Mouse (Mus musculus) liver, embryonic 15.5 days (tissue): ENCODE measurements around the gene Gal3st2. TPM values are rescaled to one million over a fixed set of nuclear protein-coding genes. Genes with fewer than 3 reads are reported as not detected.
"Not testable (repeated sequence)": the region's sequence is repeated elsewhere in the genome, so short reads cannot be mapped to it uniquely, and the experiment has no call there.

Source experiments
- ATAC-seq: fragments of 200-750 bp; cut with Nextera tagmentation; 2 replicates; pipeline ENCODE4 v1.8.0; 2017; ENCODE audit warnings: moderate number of reproducible peaks, mild to moderate bottlenecking, moderate library complexity; ENCODE audit not compliant: insufficient read depth
- H3K27ac ChIP-seq: fragments of 300-500 bp; sonication (generic); replicated peaks from 2 replicates; pipeline ENCODE4 v1.5.1; 2015; ENCODE audit warnings: mild to moderate bottlenecking, inconsistent platforms
- H3K27me3 ChIP-seq: fragments of 300-500 bp; sonication (generic); 2 replicates; pipeline ENCODE4 v1.6.1; 2015; ENCODE audit warnings: mild to moderate bottlenecking, inconsistent platforms
- H3K36me3 ChIP-seq: fragments of 300-500 bp; sonication (generic); replicated peaks from 2 replicates; pipeline ENCODE4 v1.6.1; 2015; ENCODE audit warnings: moderate library complexity, mild to moderate bottlenecking, inconsistent platforms
- H3K4me1 ChIP-seq: fragments of 300-500 bp; sonication (generic); replicated peaks from 2 replicates; pipeline ENCODE4 v1.6.1; 2015; ENCODE audit warnings: inconsistent platforms
- H3K4me2 ChIP-seq: fragments of 300-500 bp; sonication (generic); 2 replicates; pipeline ENCODE4 v1.6.1; 2015; ENCODE audit warnings: moderate library complexity, mild to moderate bottlenecking, inconsistent platforms
- H3K4me3 ChIP-seq: fragments of 300-500 bp; sonication (generic); replicated peaks from 2 replicates; pipeline ENCODE4 v1.5.1; 2015; ENCODE audit warnings: mild to moderate bottlenecking, inconsistent platforms
- H3K9ac ChIP-seq: fragments of 300-500 bp; sonication (generic); 2 replicates; pipeline ENCODE4 v1.6.1; 2015; ENCODE audit warnings: moderate library complexity, mild to moderate bottlenecking, inconsistent platforms
- H3K9me3 ChIP-seq: fragments of 300-500 bp; sonication (generic); replicated peaks from 2 replicates; pipeline ENCODE4 v1.6.1; 2016; ENCODE audit warnings: inconsistent platforms
- WGBS: fragments of 180-500 bp; shearing (Covaris S2); methylation state at CpG from one replicate; pipeline ENCODE4 v1.1.7; 2015; ENCODE audit warnings: mixed read lengths; ENCODE audit not compliant: insufficient replicate concordance; 5-methylcytosine and 5-hydroxymethylcytosine counted together
- polyA plus RNA-seq: library from polyadenylated mRNA; unstranded; fragments of >200 nt; fragmentation: Nextera tagmentation; extraction: Ambion mirVana; gene quantifications from 2 replicates; pipeline ENCODE4 v1.2.1, GENCODE M21; 2015

The Gal3st2 gene
- polyA plus RNA-seq, 1 experiment from 2014 or later, result not detected

DNA sequence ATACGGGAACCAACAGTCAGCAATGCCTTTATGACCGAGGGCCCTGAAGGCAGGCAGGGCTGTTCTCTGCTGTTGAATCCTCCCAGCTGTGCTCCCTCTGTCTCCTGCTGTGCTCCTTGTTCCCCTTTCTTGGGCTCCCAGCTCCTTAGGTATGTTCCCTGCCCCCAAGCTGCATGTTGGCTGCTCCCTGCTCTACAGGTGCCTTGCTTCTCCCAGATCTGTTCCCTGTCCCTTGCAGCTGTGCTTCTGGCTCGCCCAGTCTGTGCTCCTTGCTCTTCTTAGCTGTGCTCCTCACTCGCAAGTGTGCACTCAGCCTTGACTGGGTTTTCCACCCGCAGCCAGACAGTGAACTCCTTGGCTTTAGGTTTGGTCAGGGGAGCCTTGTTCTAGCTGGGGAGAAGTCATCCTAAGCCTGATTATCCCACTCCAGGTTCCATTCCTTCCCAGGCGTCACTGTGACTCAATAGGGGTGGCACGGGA is 26.4 kb upstream of the Gal3st2 start:
- WGBS, result 67% methylated on average over 7 of the region's 7 CpGs
- Histone ChIP-seq H3K27ac (no peak overlapping the region), H3K27me3 (no peaks in the 10 kb centered on the region), H3K9ac (no peak overlapping the region), H3K4me3 (no peak overlapping the region), H3K4me1 (no peaks in the 10 kb centered on the region), H3K4me2 (no peak overlapping the region), H3K9me3 (no peaks in the 10 kb centered on the region), H3K36me3 (peaks cover 8% of the 10 kb centered on the region; the same call in 1 of the 2 replicates)
- ATAC-seq, result no peak

GRCm38 (mm10) chr1:93835211-93835610 is 25.9 kb upstream of the Gal3st2 start:
- 85% methylated on average over 4 of the region's 4 CpGs for WGBS
- H3K27me3 ChIP-seq, result no peaks in the 10 kb centered on the region
- peaks cover 8% of the 10 kb centered on the region; the same call in 1 of the 2 replicates for H3K36me3 ChIP-seq
- no peak overlapping the region for H3K4me3 ChIP-seq
- H3K4me2 ChIP-seq, result no peak overlapping the region
- H3K9me3 ChIP-seq, result no peaks in the 10 kb centered on the region
- H3K9ac ChIP-seq, result no peak overlapping the region
- H3K27ac ChIP-seq, result no peak overlapping the region
- ATAC-seq, result no peak
- no peaks in the 10 kb centered on the region for H3K4me1 ChIP-seq

DNA sequence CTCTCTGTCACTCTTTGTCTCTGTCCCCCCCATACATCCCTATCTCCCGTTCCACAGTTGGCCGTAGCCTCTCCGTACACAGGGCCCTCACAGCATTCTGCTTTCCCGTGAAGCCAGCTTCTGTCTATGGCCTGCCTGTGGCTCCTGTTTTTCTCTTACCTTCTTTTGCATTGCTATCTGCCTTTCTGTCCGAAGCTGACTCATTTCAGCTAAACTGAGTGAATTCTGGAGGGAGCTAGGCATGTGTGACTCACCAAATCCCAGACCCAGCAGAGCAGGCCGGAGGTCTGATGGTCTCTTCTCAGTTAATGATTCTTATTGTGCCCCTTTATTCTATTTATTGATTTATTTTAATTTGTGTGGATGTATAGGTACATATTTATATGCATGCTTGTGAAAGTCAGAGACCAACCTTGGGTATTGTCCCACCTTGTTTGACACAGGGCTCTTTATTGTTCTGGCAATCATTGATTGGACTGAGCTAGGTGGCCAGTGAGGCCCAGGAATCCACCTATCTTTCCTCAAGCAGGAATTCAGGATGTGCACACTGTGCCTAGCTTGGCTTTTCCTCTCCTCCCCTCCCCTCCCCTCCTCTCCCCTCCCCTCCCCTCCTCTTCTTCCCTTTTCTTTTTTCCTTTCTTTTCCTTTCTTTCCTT is 25.1 kb upstream of the Gal3st2 start:
- no peak overlapping the region for H3K4me3 ChIP-seq
- 75% methylated on average over 6 of the region's 6 CpGs for WGBS
- H3K36me3 ChIP-seq, result peaks cover 8% of the 10 kb centered on the region; the same call in 1 of the 2 replicates
- H3K27ac ChIP-seq, result no peak overlapping the region
- no peaks in the 10 kb centered on the region for H3K9me3 ChIP-seq
- no peak overlapping the region for H3K9ac ChIP-seq
- ATAC-seq, result no peak
- no peaks in the 10 kb centered on the region for H3K27me3 ChIP-seq
- no peak overlapping the region for H3K4me2 ChIP-seq
- H3K4me1 ChIP-seq, result no peaks in the 10 kb centered on the region

- H3K27ac ChIP-seq, result no peak overlapping the region
Measured at GRCm38 (mm10) chr1:93836532-93836913, 24.6 kb upstream of the Gal3st2 start.

GRCm38 (mm10) chr1:93837335-93837734 is 23.8 kb upstream of the Gal3st2 start:
- ATAC-seq, result no peak
- Histone ChIP-seq H3K4me3 (no peak overlapping the region), H3K27ac (no peak overlapping the region), H3K9me3 (no peaks in the 10 kb centered on the region), H3K36me3 (peaks cover 8% of the 10 kb centered on the region; the same call in 1 of the 2 replicates), H3K27me3 (no peaks in the 10 kb centered on the region), H3K4me2 (no peak overlapping the region), H3K9ac (no peak overlapping the region), H3K4me1 (no peaks in the 10 kb centered on the region)
- WGBS, result 79% methylated on average over 8 of the region's 8 CpGs

More at GRCm38 (mm10) chr1:93836532-93836913, 24.6 kb upstream of the Gal3st2 start:
- Histone ChIP-seq H3K4me3 (no peak overlapping the region), H3K4me2 (no peak overlapping the region), H3K4me1 (no peaks in the 10 kb centered on the region), H3K27me3 (no peaks in the 10 kb centered on the region), H3K36me3 (peaks cover 8% of the 10 kb centered on the region; the same call in 1 of the 2 replicates), H3K9ac (no peak overlapping the region), H3K9me3 (no peaks in the 10 kb centered on the region)
- WGBS, result 80% methylated on average over 2 of the region's 2 CpGs
- ATAC-seq, result no peak

DNA sequence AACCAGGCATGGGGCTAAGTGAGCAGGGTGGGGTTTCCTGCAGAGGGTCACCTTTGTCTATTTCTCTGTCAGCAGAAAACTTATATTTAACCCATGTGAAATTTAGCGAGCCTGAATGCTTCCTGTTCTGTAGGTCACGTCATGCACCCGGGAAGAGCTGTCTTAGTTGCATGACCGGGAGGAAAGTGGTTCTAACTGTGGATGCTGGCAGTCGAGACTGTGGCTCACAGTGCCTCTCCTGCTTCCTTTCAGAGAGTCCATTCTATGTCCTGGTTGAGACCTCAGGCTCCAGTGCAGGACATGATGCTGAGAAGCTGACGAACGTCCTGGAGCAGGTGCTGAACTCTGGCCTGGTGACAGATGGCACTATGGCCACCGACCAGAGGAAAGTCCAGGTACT is 22.5 kb upstream of the Gal3st2 start:
- not testable (repeated sequence) for H3K36me3 ChIP-seq, ATAC-seq, H3K4me3 ChIP-seq, H3K4me1 ChIP-seq, H3K9ac ChIP-seq, H3K9me3 ChIP-seq, H3K4me2 ChIP-seq, H3K27me3 ChIP-seq, H3K27ac ChIP-seq
- 80% methylated on average over 8 of the region's 8 CpGs for WGBS

GRCm38 (mm10) chr1:93845766-93846366 is 15.2 kb upstream of the Gal3st2 start:
- not testable (repeated sequence) for ATAC-seq, H3K36me3 ChIP-seq, H3K27ac ChIP-seq, H3K27me3 ChIP-seq, H3K4me3 ChIP-seq, H3K4me2 ChIP-seq, H3K9ac ChIP-seq, H3K4me1 ChIP-seq, H3K9me3 ChIP-seq
- WGBS, result 52% methylated on average over 2 of the region's 3 CpGs

DNA sequence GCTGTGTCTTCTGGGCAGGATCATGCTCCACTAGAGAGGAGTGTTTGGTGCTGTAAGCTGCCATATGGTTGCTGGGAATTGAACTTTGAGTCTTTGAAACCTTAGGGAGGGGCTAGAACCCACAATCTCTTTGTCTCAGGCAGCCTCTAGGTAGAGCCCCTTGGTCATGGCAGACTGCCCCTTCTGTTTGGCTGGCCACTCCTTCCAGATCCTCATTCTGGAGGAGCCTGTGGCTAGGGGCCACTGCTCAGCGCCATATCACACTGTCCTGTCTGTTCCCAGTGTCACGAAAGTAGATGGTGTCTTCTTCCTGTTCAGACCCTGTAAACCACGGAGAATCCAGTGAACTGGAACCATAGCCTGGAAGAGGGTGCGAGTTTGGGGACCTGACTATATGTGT is 5.3 kb upstream of the Gal3st2 start:
- WGBS, result 35% methylated on average over 4 of the region's 4 CpGs

GRCm38 (mm10) chr1:93857370-93857769 is 3.7 kb upstream of the Gal3st2 start:
- Histone ChIP-seq H3K4me2 (no peak overlapping the region), H3K4me3 (no peak overlapping the region), H3K36me3 (no peaks in the 10 kb centered on the region), H3K4me1 (no peaks in the 10 kb centered on the region), H3K27me3 (no peaks in the 10 kb centered on the region), H3K9me3 (no peaks in the 10 kb centered on the region), H3K9ac (no peak overlapping the region), H3K27ac (no peak overlapping the region)
- 75% methylated on average over 6 of the region's 6 CpGs for WGBS
- no peak for ATAC-seq

More for the DNA sequence above, 5.3 kb upstream of the Gal3st2 start:
- H3K4me3 ChIP-seq, ATAC-seq, H3K27ac ChIP-seq, H3K36me3 ChIP-seq, H3K9ac ChIP-seq, H3K9me3 ChIP-seq, H3K4me1 ChIP-seq, H3K4me2 ChIP-seq, H3K27me3 ChIP-seq: not testable (repeated sequence)

DNA sequence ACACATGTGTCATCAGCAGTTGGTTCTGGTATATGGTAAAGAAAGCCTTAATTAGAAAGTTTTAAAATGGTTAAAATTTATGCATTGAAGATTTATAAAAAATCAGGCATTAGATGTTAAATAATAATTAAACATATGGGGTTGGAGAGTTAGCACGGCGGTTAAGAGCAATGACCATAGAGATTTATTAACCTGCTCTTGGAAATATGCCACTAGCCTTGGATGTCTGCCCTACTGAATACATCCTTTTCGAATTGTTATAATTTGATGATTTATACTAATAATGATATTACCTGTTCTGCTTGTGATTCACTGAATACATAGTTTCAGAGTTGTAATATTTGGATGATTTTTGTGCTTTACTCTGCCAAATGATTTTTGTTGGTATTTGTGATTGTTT is 3.1 kb upstream of the Gal3st2 start:
- H3K27me3 ChIP-seq, result no peaks in the 10 kb centered on the region
- no peak overlapping the region for H3K9ac ChIP-seq
- H3K4me1 ChIP-seq, result no peaks in the 10 kb centered on the region
- H3K9me3 ChIP-seq, result no peaks in the 10 kb centered on the region
- 71% methylated on average over 3 of the region's 3 CpGs for WGBS
- H3K4me3 ChIP-seq, result no peak overlapping the region
- H3K36me3 ChIP-seq, result no peaks in the 10 kb centered on the region
- H3K4me2 ChIP-seq, result no peak overlapping the region
- ATAC-seq, result no peak
- no peak overlapping the region for H3K27ac ChIP-seq

GRCm38 (mm10) chr1:93859619-93860018 is 1.5 kb upstream of the Gal3st2 start:
- H3K27ac ChIP-seq, result no peak overlapping the region
- ATAC-seq, result no peak
- H3K4me2 ChIP-seq, result no peak overlapping the region

More at GRCm38 (mm10) chr1:93859619-93860018, 1.5 kb upstream of the Gal3st2 start:
- H3K36me3 ChIP-seq, result no peaks in the 10 kb centered on the region
- H3K4me1 ChIP-seq, result no peaks in the 10 kb centered on the region
- H3K4me3 ChIP-seq, result no peak overlapping the region
- H3K27me3 ChIP-seq, result no peaks in the 10 kb centered on the region
- H3K9ac ChIP-seq, result no peak overlapping the region
- no peaks in the 10 kb centered on the region for H3K9me3 ChIP-seq
